Comparison of ENCODE assay signal across 15 mouse cellular contexts in the genomic region with DNA sequence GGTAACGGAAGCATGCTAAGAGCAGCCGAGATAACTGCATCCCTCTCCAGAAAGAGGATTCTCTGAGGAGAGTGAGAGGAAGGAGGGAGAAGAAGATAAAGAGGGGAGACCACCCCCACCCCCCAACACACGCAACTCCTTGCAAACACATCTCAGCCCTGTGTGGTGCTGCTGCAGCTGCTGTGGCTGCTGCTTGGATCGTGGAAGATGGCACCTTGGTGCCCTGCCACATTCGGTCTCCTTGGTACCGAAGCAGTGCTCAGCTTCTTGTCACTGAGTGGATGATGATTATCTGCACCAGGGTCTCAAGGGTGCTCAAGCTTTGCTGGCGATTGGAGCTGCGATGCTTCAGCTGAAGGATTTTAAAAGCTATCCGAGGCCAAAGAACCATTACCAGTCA.
DNase-seq lines count a peak whose midpoint lies in the region; ATAC-seq and TF ChIP-seq lines count a peak whose summit lies in the region.
"Had no signal": no experiment of that assay in that cellular context is flagged by ENCODE, and none has a peak within 500 bp of the region (broad histone marks: within the 10 kb centered on the region; RNA-seq: fewer than 3 reads in every experiment).

No protein-coding gene starts in this region.

- TF ChIP-seq CTCF in brain, embryonic 14.5 days (IDR thresholded peaks at IDR 0.05; ENCODE audit: borderline replicate concordance, extremely low read depth, insufficient read depth, insufficient read length) = no peak

- 27% methylated on average over 9 of the region's 9 CpGs for WGBS in heart, embryonic 11.5 days (ENCODE audit: insufficient replicate concordance)
- 43% methylated on average over 9 of the region's 9 CpGs for WGBS in hindbrain, embryonic 12.5 days
- WGBS in midbrain, embryonic 16.5 days = 15% methylated on average over 9 of the region's 9 CpGs
- 48% methylated on average over 9 of the region's 9 CpGs for WGBS in intestine, embryonic 16.5 days

- no peak for ATAC-seq in heart, embryonic 11.5 days (replicated peaks; ENCODE audit: insufficient number of reproducible peaks, low FRiP score, low TSS enrichment)
- ATAC-seq in hindbrain, embryonic 12.5 days (ENCODE audit: low FRiP score) = no peak
- ATAC-seq in midbrain, embryonic 16.5 days = peak; percentile 73
- ATAC-seq in intestine, embryonic 16.5 days = no peak

- H3K27me3 ChIP-seq in heart, embryonic 11.5 days (ENCODE audit: control insufficient read depth, insufficient read depth, low read length) = 0 out of 2 replicates have a peak, but pooled peaks cover 3% of the 10 kb centered on the region
- H3K27me3 ChIP-seq in hindbrain, embryonic 12.5 days = peaks cover 2% of the 10 kb centered on the region; the same call in 1 of the 2 replicates
- H3K27me3 ChIP-seq in midbrain, embryonic 16.5 days (ENCODE audit: control insufficient read depth, insufficient read depth, low read depth, low read length) = no peaks in the 10 kb centered on the region
- H3K27me3 ChIP-seq in intestine, embryonic 16.5 days (replicated peaks; ENCODE audit: control insufficient read depth, insufficient read depth, low read length) = no peaks in the 10 kb centered on the region

- H3K9me3 ChIP-seq in heart, embryonic 11.5 days (replicated peaks; ENCODE audit: control insufficient read depth, low read length) = no peaks in the 10 kb centered on the region
- H3K9me3 ChIP-seq in hindbrain, embryonic 12.5 days (replicated peaks) = no peaks in the 10 kb centered on the region
- H3K9me3 ChIP-seq in midbrain, embryonic 16.5 days (replicated peaks; ENCODE audit: control insufficient read depth, low read length, poor library complexity, severe bottlenecking) = no peaks in the 10 kb centered on the region
- H3K9me3 ChIP-seq in intestine, embryonic 16.5 days (ENCODE audit: control insufficient read depth, low read length) = no peaks in the 10 kb centered on the region
- H3K9me3 ChIP-seq: G1E had no signal

- no peaks in the 10 kb centered on the region for H3K36me3 ChIP-seq in heart, embryonic 11.5 days (ENCODE audit: control insufficient read depth, insufficient read depth, low read length)
- no peaks in the 10 kb centered on the region for H3K36me3 ChIP-seq in hindbrain, embryonic 12.5 days
- H3K36me3 ChIP-seq in midbrain, embryonic 16.5 days (ENCODE audit: control insufficient read depth, insufficient read depth, low read length) = no peaks in the 10 kb centered on the region
- no peaks in the 10 kb centered on the region for H3K36me3 ChIP-seq in intestine, embryonic 16.5 days (ENCODE audit: control insufficient read depth, insufficient read depth, low read length)
- H3K36me3 ChIP-seq: G1E had no signal

- DNase-seq in heart, adult 18-20 months = no peak
- DNase-seq in brain, embryonic 14.5 days (ENCODE audit: low read depth) = peak; percentile 71
- no peak for DNase-seq in layer of hippocampus, adult 9-10 months (ENCODE audit: low spot score)
- DNase-seq in kidney, adult 18-20 months = no peak
- DNase-seq: B cell, adult 2 months; cerebellum, adult 18-20 months; kidney, adult 2 months; lung, postnatal 14 days; spleen, adult 18-20 months had no signal

- no peak overlapping the region for H3K27ac ChIP-seq in heart, embryonic 11.5 days (ENCODE audit: low read depth, low read length)
- no peak overlapping the region for H3K27ac ChIP-seq in hindbrain, embryonic 12.5 days
- peak overlapping the region; percentile 25; the same call in 1 of the 2 replicates for H3K27ac ChIP-seq in midbrain, embryonic 16.5 days (ENCODE audit: low read length)
- no peak overlapping the region for H3K27ac ChIP-seq in intestine, embryonic 16.5 days (ENCODE audit: low read length)
- H3K27ac ChIP-seq: liver, embryonic 14.5 days had no signal

- no peak overlapping the region for H3K4me3 ChIP-seq in heart, embryonic 11.5 days (ENCODE audit: low read depth, low read length)
- no peak overlapping the region for H3K4me3 ChIP-seq in hindbrain, embryonic 12.5 days
- no peak overlapping the region for H3K4me3 ChIP-seq in midbrain, embryonic 16.5 days (ENCODE audit: low read depth, low read length)
- H3K4me3 ChIP-seq in intestine, embryonic 16.5 days (ENCODE audit: low read length) = no peak overlapping the region

- TF ChIP-seq POLR2A in brain, embryonic 14.5 days (IDR thresholded peaks at IDR 0.05; ENCODE audit: borderline replicate concordance, extremely low read depth, insufficient read depth, insufficient read length, poor library complexity, severe bottlenecking) = no peak

- H3K9ac ChIP-seq in heart, embryonic 11.5 days (ENCODE audit: low read depth, low read length) = no peak overlapping the region
- no peak overlapping the region for H3K9ac ChIP-seq in hindbrain, embryonic 12.5 days
- peak overlapping the region; percentile 39 for H3K9ac ChIP-seq in midbrain, embryonic 16.5 days (ENCODE audit: low read depth, low read length)
- H3K9ac ChIP-seq in intestine, embryonic 16.5 days (ENCODE audit: low read depth, low read length) = no peak overlapping the region
- H3K9ac ChIP-seq: liver, embryonic 14.5 days had no signal

- H3K4me2 ChIP-seq in heart, embryonic 11.5 days = peak overlapping the region; percentile 1; the same call in 1 of the 2 replicates
- H3K4me2 ChIP-seq in hindbrain, embryonic 12.5 days (replicated peaks) = peak overlapping the region; percentile 23
- H3K4me2 ChIP-seq in midbrain, embryonic 16.5 days (ENCODE audit: low read length) = peak overlapping the region; percentile 38
- H3K4me2 ChIP-seq in intestine, embryonic 16.5 days (ENCODE audit: low read depth, low read length) = no peak overlapping the region

- peaks cover 9% of the 10 kb centered on the region; the same call in 1 of the 2 replicates for H3K4me1 ChIP-seq in heart, embryonic 11.5 days (ENCODE audit: control insufficient read depth, insufficient read depth, low read length)
- peaks cover 44% of the 10 kb centered on the region for H3K4me1 ChIP-seq in hindbrain, embryonic 12.5 days
- peaks cover 25% of the 10 kb centered on the region for H3K4me1 ChIP-seq in midbrain, embryonic 16.5 days (ENCODE audit: control insufficient read depth, insufficient read depth, low read length)
- H3K4me1 ChIP-seq in intestine, embryonic 16.5 days (ENCODE audit: control insufficient read depth, insufficient read depth, low read length) = peaks cover 7% of the 10 kb centered on the region
